Mouse (Mus musculus): ENCODE measurements around the gene Atp13a1. TPM values are rescaled to one million over a fixed set of nuclear protein-coding genes. Genes with fewer than 3 reads are reported as not detected.

The Atp13a1 gene
- polyA plus RNA-seq, 1 experiment from 2014 or later = 20.9 TPM

GRCm38 (mm10) chr8:69850926-69851506, 60.1 kb downstream of the Atp13a1 start:
- peak overlapping the region; percentile 67 for H3K27ac ChIP-seq (ENCODE audit: low read length)
- 63% methylated on average over 7 of the region's 7 CpGs for WGBS (ENCODE audit: insufficient replicate concordance)
- no peaks in the 10 kb centered on the region; the same call in 1 of the 2 replicates for H3K9me3 ChIP-seq (replicated peaks; ENCODE audit: control insufficient read depth, low read length)
- H3K4me2 ChIP-seq (ENCODE audit: low read depth, low read length) = no peak overlapping the region
- H3K9ac ChIP-seq (ENCODE audit: low read depth, low read length) = 0 out of 2 replicates have a peak overlapping the region, but pooled peaks have one; percentile 6
- H3K4me1 ChIP-seq (ENCODE audit: control insufficient read depth, low read depth, low read length) = peaks cover 11% of the 10 kb centered on the region
- no peaks in the 10 kb centered on the region for H3K27me3 ChIP-seq (ENCODE audit: control insufficient read depth, insufficient read depth, low read depth, low read length)
- no peak overlapping the region for H3K4me3 ChIP-seq (ENCODE audit: low read depth, low read length)
- peak; percentile 86 for ATAC-seq (ENCODE audit: low read depth)
- no peaks in the 10 kb centered on the region for H3K36me3 ChIP-seq (ENCODE audit: control insufficient read depth, insufficient read depth)

GRCm38 (mm10) chr8:69853869-69854268, 62.9 kb downstream of the Atp13a1 start:
- Histone ChIP-seq H3K9me3 (replicated peaks; ENCODE audit: control insufficient read depth, low read length) (no peaks in the 10 kb centered on the region; the same call in 1 of the 2 replicates), H3K4me3 (ENCODE audit: low read depth, low read length) (no peak overlapping the region), H3K36me3 (ENCODE audit: control insufficient read depth, insufficient read depth) (no peaks in the 10 kb centered on the region), H3K4me2 (ENCODE audit: low read depth, low read length) (no peak overlapping the region), H3K9ac (ENCODE audit: low read depth, low read length) (no peak overlapping the region), H3K27me3 (ENCODE audit: control insufficient read depth, insufficient read depth, low read depth, low read length) (no peaks in the 10 kb centered on the region), H3K27ac (ENCODE audit: low read length) (no peak overlapping the region), H3K4me1 (ENCODE audit: control insufficient read depth, low read depth, low read length) (peaks cover 11% of the 10 kb centered on the region)
- 74% methylated on average over 10 of the region's 10 CpGs for WGBS (ENCODE audit: insufficient replicate concordance)
- ATAC-seq (ENCODE audit: low read depth) = no peak

Other genes starting within 250 kb of the Atp13a1 start
- 5.5 and 6.5 TPM in 2 replicates for gene Zfp868, start 165.6 kb upstream of the Atp13a1 start, polyA plus RNA-seq (2015; fragmentation: Nextera tagmentation; extraction: Ambion mirVana)
- gene Zfp964, start 136.7 kb upstream of the Atp13a1 start, polyA plus RNA-seq (2015; fragmentation: Nextera tagmentation; extraction: Ambion mirVana) = 0.39 and 0.42 TPM in 2 replicates
- 9.7 and 10.6 TPM in 2 replicates for gene Zfp869, start 80.4 kb upstream of the Atp13a1 start, polyA plus RNA-seq (2015; fragmentation: Nextera tagmentation; extraction: Ambion mirVana)
- 2.9 and 3.1 TPM in 2 replicates for gene Zfp963, start 41.2 kb upstream of the Atp13a1 start, polyA plus RNA-seq (2015; fragmentation: Nextera tagmentation; extraction: Ambion mirVana)
- gene Gm20422, start 16.3 kb upstream of the Atp13a1 start, polyA plus RNA-seq (2015; fragmentation: Nextera tagmentation; extraction: Ambion mirVana) = 0.79 TPM in 1 of 2 replicates, not detected in the other
- gene Zfp866, start within 50 bp of the Atp13a1 start, polyA plus RNA-seq (2015; fragmentation: Nextera tagmentation; extraction: Ambion mirVana) = 7.7 and 8.6 TPM in 2 replicates
- 5.0 and 7.0 TPM in 2 replicates for gene Gmip, start 17.5 kb downstream of the Atp13a1 start, polyA plus RNA-seq (2015; fragmentation: Nextera tagmentation; extraction: Ambion mirVana)
- gene Lpar2, start 31.3 kb downstream of the Atp13a1 start, polyA plus RNA-seq (2015; fragmentation: Nextera tagmentation; extraction: Ambion mirVana) = 0.05 and 0.07 TPM in 2 replicates
- gene Pbx4, start 41.3 kb downstream of the Atp13a1 start, polyA plus RNA-seq (2015; fragmentation: Nextera tagmentation; extraction: Ambion mirVana) = 1.8 and 2.0 TPM in 2 replicates
- gene Cilp2, start 96.5 kb downstream of the Atp13a1 start, polyA plus RNA-seq (2015; fragmentation: Nextera tagmentation; extraction: Ambion mirVana) = not detected in 2 replicates
- gene Tssk6, start 111.0 kb downstream of the Atp13a1 start, polyA plus RNA-seq (2015; fragmentation: Nextera tagmentation; extraction: Ambion mirVana) = 1.1 and 1.6 TPM in 2 replicates
- gene Ndufa13, start 111.4 kb downstream of the Atp13a1 start, polyA plus RNA-seq (2015; fragmentation: Nextera tagmentation; extraction: Ambion mirVana) = 103 and 104 TPM in 2 replicates
- gene Yjefn3, start 111.5 kb downstream of the Atp13a1 start, polyA plus RNA-seq (2015; fragmentation: Nextera tagmentation; extraction: Ambion mirVana) = 0.63 and 0.77 TPM in 2 replicates
- gene Gatad2a, start 205.2 kb downstream of the Atp13a1 start, polyA plus RNA-seq (2015; fragmentation: Nextera tagmentation; extraction: Ambion mirVana) = 17.2 and 18.9 TPM in 2 replicates

All from liver, embryonic 16.5 days (tissue).